Mouse (Mus musculus) stomach, embryonic 16.5 days (tissue): ENCODE measurements around the gene Lin54. TPM values are rescaled to one million over a fixed set of nuclear protein-coding genes. Genes with fewer than 3 reads are reported as not detected.

Experiments
- ATAC-seq: fragments of 200-750 bp; cut with Nextera tagmentation; 2 replicates; pipeline ENCODE4 v1.8.0; 2017; ENCODE audit warnings: moderate number of reproducible peaks, moderate TSS enrichment; ENCODE audit not compliant: insufficient read depth, low FRiP score
- H3K27ac ChIP-seq: fragments of 300-500 bp; sonication (generic); 2 replicates; pipeline ENCODE4 v1.5.1; 2014; ENCODE audit warnings: low read length
- H3K27me3 ChIP-seq: fragments of 300-500 bp; sonication (generic); 2 replicates; pipeline ENCODE4 v1.6.1; 2014; ENCODE audit warnings: low read length, control low read depth, mixed read lengths; ENCODE audit not compliant: control insufficient read depth, insufficient read depth
- H3K36me3 ChIP-seq: fragments of 300-500 bp; sonication (generic); 2 replicates; pipeline ENCODE4 v1.6.1; 2014; ENCODE audit warnings: low read length; ENCODE audit not compliant: control insufficient read depth, insufficient read depth
- H3K4me1 ChIP-seq: fragments of 300-500 bp; sonication (generic); 2 replicates; pipeline ENCODE4 v1.6.1; 2014; ENCODE audit warnings: low read length, control low read depth, mixed read lengths; ENCODE audit not compliant: control insufficient read depth, insufficient read depth
- H3K4me2 ChIP-seq: fragments of 300-500 bp; sonication (generic); 2 replicates; pipeline ENCODE4 v1.6.1; 2014; ENCODE audit warnings: low read depth, low read length, mixed read lengths
- H3K4me3 ChIP-seq: fragments of 300-500 bp; sonication (generic); replicated peaks from 2 replicates; pipeline ENCODE4 v1.5.1; 2014; ENCODE audit warnings: mild to moderate bottlenecking, low read length
- H3K9ac ChIP-seq: fragments of 300-500 bp; sonication (generic); 2 replicates; pipeline ENCODE4 v1.6.1; 2014; ENCODE audit warnings: low read length
- H3K9me3 ChIP-seq: fragments of 300-500 bp; sonication (generic); replicated peaks from 2 replicates; pipeline ENCODE4 v1.6.1; 2016; ENCODE audit warnings: low read length, control low read depth; ENCODE audit not compliant: control insufficient read depth
- WGBS: fragments of 180-500 bp; shearing (Covaris S2); extraction: QIAGEN DNeasy Blood & Tissue Kit; methylation state at CpG from one replicate; pipeline ENCODE4 v1.1.7; 2014; 5-methylcytosine and 5-hydroxymethylcytosine counted together
- microRNA-seq: library from miRNA; unstranded; fragments of <30 nt; microRNA quantifications from one replicate; pipeline ENCODE4, GENCODE M21; 2016
- polyA plus RNA-seq: library from polyadenylated mRNA; unstranded; fragments of >200 nt; fragmentation: Nextera tagmentation; extraction: Ambion mirVana; gene quantifications from 2 replicates; pipeline ENCODE4 v1.2.1, GENCODE M21; 2015

Lin54 gene
- polyA plus RNA-seq, 1 experiment from 2014 or later: 12.7 TPM

DNA sequence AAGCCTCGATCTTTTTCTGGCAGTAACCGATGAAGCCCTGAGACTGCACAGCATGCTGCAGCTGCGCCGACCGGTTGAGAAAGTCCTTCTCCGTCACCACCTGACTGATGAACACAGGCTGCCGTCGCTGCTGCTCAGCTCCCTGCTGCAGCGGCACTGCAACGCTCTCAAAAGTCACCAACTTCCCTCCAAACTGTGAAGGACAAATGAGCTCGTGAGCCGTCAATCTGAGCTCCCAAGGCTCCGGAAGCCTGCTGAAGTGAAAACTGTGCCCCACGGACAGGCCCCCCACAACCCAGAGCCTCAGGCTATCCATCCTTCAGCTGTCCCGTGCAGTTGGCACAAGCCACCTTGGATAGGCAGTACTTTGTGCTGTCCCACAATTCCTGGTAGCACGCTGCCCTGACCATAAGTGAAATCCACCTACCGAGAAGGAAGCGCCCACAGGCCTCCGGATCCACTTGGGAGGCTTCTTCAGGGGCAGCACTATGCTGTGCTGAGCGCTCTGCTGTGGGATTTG is 107.9 kb downstream of the Lin54 start:
- no peaks in the 10 kb centered on the region for H3K4me1 ChIP-seq
- WGBS: 90% methylated on average over 20 of the region's 20 CpGs
- H3K27me3 ChIP-seq: no peaks in the 10 kb centered on the region
- H3K36me3 ChIP-seq: peaks cover 28% of the 10 kb centered on the region; the same call in 1 of the 2 replicates
- no peak overlapping the region for H3K27ac ChIP-seq
- no peak overlapping the region for H3K4me2 ChIP-seq
- H3K4me3 ChIP-seq: no peak overlapping the region
- no peaks in the 10 kb centered on the region for H3K9me3 ChIP-seq
- H3K9ac ChIP-seq: no peak overlapping the region
- no peak for ATAC-seq

Small RNA genes within 50 kb of the gene (microRNA-seq; reads per million reads assigned to microRNA genes)
- not detected for gene Gm23222

Other genes with a start within 250 kb of the Lin54 start
- gene Sec31a, start 84.4 kb downstream of the Lin54 start, polyA plus RNA-seq: 189 and 205 TPM in 2 replicates
- 163 and 168 TPM in 2 replicates for gene Cops4, start 17.7 kb upstream of the Lin54 start, polyA plus RNA-seq
- 226 and 255 TPM in 2 replicates for gene Plac8, start 71.6 kb upstream of the Lin54 start, polyA plus RNA-seq
- 51.8 and 52.2 TPM in 2 replicates for gene Coq2, start 174.5 kb upstream of the Lin54 start, polyA plus RNA-seq
- gene Hpse, start 219.1 kb upstream of the Lin54 start, polyA plus RNA-seq: 8.3 and 9.1 TPM in 2 replicates